Mouse (Mus musculus): ENCODE results near the gene Paf1. TPM values are rescaled to one million over a fixed set of nuclear protein-coding genes. Genes with fewer than 3 reads are reported as not detected.

Paf1 gene
- 141 TPM for total RNA-seq (2023)

DNA sequence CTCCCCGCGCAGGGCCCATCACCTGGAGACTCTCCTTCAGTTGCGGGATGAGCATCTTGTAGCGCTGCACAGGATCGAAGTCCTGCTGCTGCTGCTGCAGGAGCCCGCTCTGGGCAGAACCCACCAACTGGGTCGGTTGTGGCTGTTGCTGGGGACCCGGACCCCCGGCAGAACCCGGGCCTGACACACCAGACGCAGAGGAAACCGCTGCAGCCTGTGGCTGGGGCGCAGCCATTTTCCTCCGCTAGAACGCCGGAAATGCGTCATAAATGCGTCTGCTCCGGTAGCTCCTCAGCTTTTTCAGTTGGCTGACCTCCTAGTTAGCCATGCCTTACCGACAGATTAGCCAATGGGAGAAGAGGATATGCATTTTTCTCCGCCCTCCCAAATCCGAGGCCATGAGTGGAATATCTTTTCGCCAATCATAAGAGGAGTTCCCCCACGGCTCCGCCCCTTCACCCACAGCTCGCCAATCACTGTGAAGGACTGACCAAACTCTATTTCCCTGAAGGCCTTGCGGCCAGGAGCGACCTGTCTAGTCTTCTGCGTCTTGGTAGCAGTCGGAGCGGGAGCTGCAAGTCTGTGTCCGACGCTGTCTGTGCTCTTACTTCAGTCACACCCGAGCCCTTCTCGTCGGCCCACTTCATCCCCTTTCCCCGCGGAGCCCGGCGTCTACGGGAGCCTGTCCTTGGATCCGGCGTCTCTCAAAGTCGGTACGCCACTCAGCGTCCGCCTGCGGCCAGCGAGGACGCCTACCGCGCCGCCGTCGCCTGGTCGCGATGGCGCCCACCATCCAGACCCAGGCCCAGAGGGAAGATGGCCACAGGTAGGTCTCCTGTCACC is at the start of gene Paf1, which contains the start of gene Med29:
Gene Paf1 (plus strand): TSS at position 523 of the 843 bp plus-strand sequence.
Gene Med29 (minus strand): TSS at position 280 of the 843 bp plus-strand sequence.

DNA sequence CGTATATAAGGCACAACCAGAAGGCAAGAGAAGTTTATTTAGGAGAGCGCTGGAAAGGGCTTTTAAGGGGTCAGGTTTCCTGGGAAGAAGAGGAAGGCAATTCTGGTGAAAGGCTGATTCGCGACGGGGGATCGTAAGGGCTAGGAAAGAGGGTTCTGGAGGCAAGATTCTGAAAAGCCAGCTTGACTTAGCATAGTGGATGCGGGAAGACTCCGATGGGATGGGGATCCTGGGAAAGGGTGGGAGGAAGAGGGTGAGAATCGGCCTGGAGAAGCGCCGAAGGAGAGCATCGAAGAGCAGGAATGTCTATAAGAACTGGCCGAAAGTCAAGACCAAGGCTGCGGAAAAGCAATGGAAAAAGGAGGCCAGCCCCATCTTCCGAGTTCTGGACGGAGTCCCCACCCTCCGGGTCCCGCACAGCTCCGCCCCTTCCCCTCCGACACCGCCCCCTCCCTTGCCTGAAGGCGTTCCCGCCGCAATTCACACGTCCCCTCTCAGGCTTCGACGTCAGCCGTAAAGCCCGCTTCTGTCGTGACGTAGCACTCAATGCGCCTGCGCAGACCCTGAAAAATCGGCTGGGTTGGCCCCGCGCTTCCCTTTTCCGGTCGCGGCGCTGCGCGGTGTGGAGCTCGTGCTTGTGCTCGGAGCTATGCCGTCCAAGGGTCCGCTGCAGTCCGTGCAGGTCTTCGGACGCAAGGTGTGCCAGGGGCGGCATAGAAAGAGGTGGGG is 42.4 kb upstream of the Paf1 start, which contains the start of gene Rps16:
Gene Rps16 (plus strand): TSS at position 498 of the 729 bp plus-strand sequence.

DNA sequence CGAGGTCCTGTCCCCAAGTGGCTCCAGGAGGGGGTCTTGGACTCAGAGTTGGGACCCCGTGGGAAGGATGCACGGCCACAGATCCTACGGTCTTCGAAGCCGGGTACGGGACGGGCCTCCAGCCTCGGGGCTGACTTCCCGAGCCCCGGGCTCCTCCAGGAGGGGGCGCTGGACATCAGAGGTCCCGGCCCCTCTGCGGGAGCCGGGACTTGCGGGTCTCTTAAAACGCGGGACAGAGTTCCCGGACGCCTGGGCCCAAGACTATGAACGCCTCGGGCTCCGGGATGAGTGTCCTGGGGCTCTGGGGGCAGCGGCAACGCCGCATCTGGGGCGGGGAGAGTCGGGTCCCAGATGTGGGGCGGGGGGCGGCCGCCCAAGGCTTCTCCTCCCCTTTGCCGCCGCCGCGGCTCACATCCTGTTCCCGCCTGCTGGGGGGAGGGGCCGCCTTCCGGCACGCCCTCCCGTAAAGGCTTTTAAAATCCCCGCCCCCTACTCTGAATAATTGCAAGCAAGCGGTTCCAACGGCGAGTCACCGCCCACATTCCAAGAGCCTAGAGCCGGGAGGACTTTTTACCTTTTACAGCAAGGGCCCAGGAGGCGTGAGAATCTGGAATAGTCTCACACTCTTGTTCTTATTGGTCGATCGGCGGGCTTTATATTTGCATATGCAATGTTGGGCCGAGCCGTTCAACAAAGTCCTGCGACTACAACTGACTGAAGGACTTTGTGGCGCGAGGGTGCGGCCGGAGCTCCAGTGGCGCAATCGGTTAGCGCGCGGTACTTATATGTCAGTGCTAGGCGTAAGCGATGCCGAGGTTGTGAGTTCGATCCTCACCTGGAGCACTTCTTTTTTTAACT is 20.3 kb upstream of the Paf1 start, which contains the start of gene Plekhg2:
Gene Plekhg2 (minus strand): TSS at position 349 of the 858 bp plus-strand sequence.

DNA sequence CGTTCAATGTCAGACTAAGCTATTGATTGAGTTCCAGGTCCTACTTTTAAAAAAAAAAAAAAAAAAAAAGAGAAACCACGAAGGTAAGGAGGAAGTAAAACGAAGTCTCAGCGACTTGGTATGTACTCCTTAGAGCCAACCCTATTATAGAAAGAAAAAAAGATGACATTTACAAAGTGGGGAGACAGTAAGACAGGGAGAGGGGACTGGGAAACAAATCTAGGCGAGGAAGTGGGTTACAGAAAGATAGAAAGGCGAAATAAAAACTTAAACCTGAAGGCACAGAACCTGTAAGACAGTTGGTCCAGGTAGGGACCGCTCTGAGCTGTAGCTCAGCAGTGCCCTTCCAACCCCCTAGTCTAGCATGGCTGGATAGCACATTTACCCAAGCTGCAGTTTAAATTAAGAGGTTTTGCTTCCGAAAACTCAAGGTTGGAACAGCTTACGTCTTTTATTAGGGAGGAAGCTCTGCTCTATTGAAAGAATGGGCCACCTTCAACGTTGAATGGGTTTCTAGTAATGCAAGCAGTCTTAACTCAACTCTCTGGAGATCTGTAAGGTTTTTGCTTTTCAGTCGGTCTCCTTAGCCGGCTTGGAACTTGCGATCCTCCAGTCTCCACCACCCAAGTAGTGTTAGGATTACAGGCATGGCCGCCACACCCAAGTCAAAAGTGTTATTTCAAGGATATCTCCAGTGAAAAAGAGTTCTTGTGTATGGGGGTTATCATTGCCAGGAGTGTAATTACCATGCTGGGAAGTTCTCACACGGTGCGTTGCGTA is 12.3 kb upstream of the Paf1 start, which contains the start of gene Zfp36:
Gene Zfp36 (minus strand): TSS at position 17 of the 780 bp plus-strand sequence.

DNA sequence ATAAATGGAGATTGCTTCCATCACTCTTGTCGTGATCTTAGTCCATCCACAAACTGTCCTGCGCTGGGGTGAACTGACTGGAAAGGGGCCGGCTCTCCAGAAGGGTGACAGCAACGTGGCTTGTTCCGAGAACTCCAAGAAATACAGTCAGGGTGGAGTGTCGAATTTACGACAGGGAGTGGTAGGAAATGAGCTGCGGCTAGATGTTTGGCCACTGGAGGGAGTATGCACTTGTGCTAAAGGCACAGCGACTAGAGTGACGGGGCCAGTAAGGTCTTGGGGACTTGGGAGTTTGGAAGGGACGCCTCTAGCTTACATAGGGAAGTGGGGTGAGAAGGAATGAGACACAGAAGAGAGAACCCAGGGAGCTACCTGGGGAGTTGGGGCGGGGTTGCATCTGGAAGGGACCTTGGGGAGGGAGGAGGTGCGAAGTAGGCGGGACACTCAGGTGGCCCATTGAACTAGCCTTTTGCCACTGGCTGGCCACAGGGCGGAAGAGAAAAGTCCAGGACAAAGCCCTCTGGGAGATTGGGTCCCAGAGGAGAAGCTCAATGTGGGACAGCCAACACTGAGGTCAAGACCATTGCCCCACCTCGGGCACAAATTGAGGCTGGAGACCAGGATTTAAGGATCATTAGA is 44.3 kb downstream of the Paf1 start, which contains the start of gene Gmfg:
Gene Gmfg (plus strand): TSS at position 516 of the 639 bp plus-strand sequence.

Other genes starting within 250 kb of the Paf1 start
- 194 TPM for gene Fbl, start 223.2 kb upstream of the Paf1 start, total RNA-seq (2023)
- gene Dyrk1b, start 213.5 kb upstream of the Paf1 start, total RNA-seq (2023): 16.6 TPM
- 10.0 TPM for gene Eid2, start 125.1 kb upstream of the Paf1 start, total RNA-seq (2023)
- gene Eid2b, start 115.2 kb upstream of the Paf1 start, total RNA-seq (2023): 4.3 TPM
- gene Selenov, start 101.8 kb upstream of the Paf1 start, total RNA-seq (2023): not detected
- gene Dll3, start 90.7 kb upstream of the Paf1 start, total RNA-seq (2023): not detected
- 29.7 TPM for gene Timm50, start 80.9 kb upstream of the Paf1 start, total RNA-seq (2023)
- 160 TPM for gene Supt5, start 54.2 kb upstream of the Paf1 start, total RNA-seq (2023)
- 5,585 TPM for gene Rps16, start 42.3 kb upstream of the Paf1 start, total RNA-seq (2023)
- gene Plekhg2, start 20.4 kb upstream of the Paf1 start, total RNA-seq (2023): 155 TPM
- gene Zfp36, start 12.7 kb upstream of the Paf1 start, total RNA-seq (2023): 501 TPM
- 15.7 TPM for gene Med29, start 243 bp upstream of the Paf1 start, total RNA-seq (2023)
- 234 TPM for gene Gmfg, start 44.5 kb downstream of the Paf1 start, total RNA-seq (2023)
- 2.2 TPM for gene Lrfn1, start 59.0 kb downstream of the Paf1 start, total RNA-seq (2023)
- not detected for gene Ifnl2, start 117.5 kb downstream of the Paf1 start, total RNA-seq (2023)
- not detected for gene Ifnl3, start 129.9 kb downstream of the Paf1 start, total RNA-seq (2023)
- gene Sycn, start 147.9 kb downstream of the Paf1 start, total RNA-seq (2023): 1.0 TPM
- 0.55 TPM for gene Nccrp1, start 154.3 kb downstream of the Paf1 start, total RNA-seq (2023)
- 36.4 TPM for gene Samd4b, start 205.2 kb downstream of the Paf1 start, total RNA-seq (2023)
- 10.5 TPM for gene Pak4, start 205.2 kb downstream of the Paf1 start, total RNA-seq (2023)
- gene Acp7, start 238.4 kb downstream of the Paf1 start, total RNA-seq (2023): not detected

All from CD8-positive naive resting alpha-beta T cell, adult 57 days (primary cell).